Mouse (Mus musculus): ENCODE results near the gene Vsir. TPM values are rescaled to one million over a fixed set of nuclear protein-coding genes. Genes with fewer than 3 reads are reported as not detected.

Vsir gene
- polyA plus RNA-seq, 1 experiment from 2014 or later = 3.9 TPM

GRCm38 (mm10) chr10:60411794-60412193, 65.1 kb downstream of the Vsir start:
- no peak overlapping the region for H3K27ac ChIP-seq
- WGBS = 24% methylated on average over 5 of the region's 5 CpGs
- ATAC-seq (replicated peaks; ENCODE audit: insufficient number of reproducible peaks, insufficient read depth, low FRiP score, low read depth) = no peak
- H3K9ac ChIP-seq = no peak overlapping the region
- no peak overlapping the region for H3K4me3 ChIP-seq
- no peaks in the 10 kb centered on the region for H3K36me3 ChIP-seq
- no peaks in the 10 kb centered on the region for H3K4me1 ChIP-seq (replicated peaks)
- H3K4me2 ChIP-seq = no peak overlapping the region
- peaks cover 44% of the 10 kb centered on the region for H3K27me3 ChIP-seq
- no peaks in the 10 kb centered on the region for H3K9me3 ChIP-seq (replicated peaks)

- WGBS = 81% methylated on average over 2 of the region's 2 CpGs
Measured at GRCm38 (mm10) chr10:60413756-60414155, 67.1 kb downstream of the Vsir start.

GRCm38 (mm10) chr10:60417041-60417440, 70.4 kb downstream of the Vsir start:
- no peaks in the 10 kb centered on the region for H3K9me3 ChIP-seq (replicated peaks)
- H3K4me2 ChIP-seq = no peak overlapping the region
- peaks cover 13% of the 10 kb centered on the region for H3K27me3 ChIP-seq
- no peak overlapping the region for H3K9ac ChIP-seq
- 73% methylated on average over 2 of the region's 2 CpGs for WGBS
- no peaks in the 10 kb centered on the region for H3K4me1 ChIP-seq (replicated peaks)
- no peak overlapping the region for H3K4me3 ChIP-seq
- no peak for ATAC-seq (replicated peaks; ENCODE audit: insufficient number of reproducible peaks, insufficient read depth, low FRiP score, low read depth)
- no peak overlapping the region for H3K27ac ChIP-seq
- no peaks in the 10 kb centered on the region for H3K36me3 ChIP-seq

More at GRCm38 (mm10) chr10:60413756-60414155, 67.1 kb downstream of the Vsir start:
- H3K36me3 ChIP-seq = no peaks in the 10 kb centered on the region
- ATAC-seq (replicated peaks; ENCODE audit: insufficient number of reproducible peaks, insufficient read depth, low FRiP score, low read depth) = no peak
- no peak overlapping the region for H3K4me3 ChIP-seq
- H3K4me2 ChIP-seq = no peak overlapping the region
- H3K27me3 ChIP-seq = peaks cover 38% of the 10 kb centered on the region
- no peak overlapping the region for H3K27ac ChIP-seq
- H3K9ac ChIP-seq = no peak overlapping the region
- no peaks in the 10 kb centered on the region for H3K4me1 ChIP-seq (replicated peaks)
- no peaks in the 10 kb centered on the region for H3K9me3 ChIP-seq (replicated peaks)

GRCm38 (mm10) chr10:60418137-60418536, 71.5 kb downstream of the Vsir start:
- Histone ChIP-seq H3K4me3 (no peak overlapping the region), H3K9me3 (replicated peaks) (no peaks in the 10 kb centered on the region), H3K4me2 (no peak overlapping the region), H3K27me3 (peaks cover 9% of the 10 kb centered on the region), H3K9ac (no peak overlapping the region), H3K27ac (no peak overlapping the region), H3K36me3 (no peaks in the 10 kb centered on the region), H3K4me1 (replicated peaks) (no peaks in the 10 kb centered on the region)
- 13% methylated on average over 3 of the region's 3 CpGs for WGBS
- ATAC-seq (replicated peaks; ENCODE audit: insufficient number of reproducible peaks, insufficient read depth, low FRiP score, low read depth) = no peak

GRCm38 (mm10) chr10:60419624-60420023, 73.0 kb downstream of the Vsir start:
- WGBS = 28% methylated on average over 4 of the region's 4 CpGs
- H3K4me1 ChIP-seq (replicated peaks) = no peaks in the 10 kb centered on the region
- H3K27ac ChIP-seq = no peak overlapping the region
- no peak for ATAC-seq (replicated peaks; ENCODE audit: insufficient number of reproducible peaks, insufficient read depth, low FRiP score, low read depth)
- no peak overlapping the region for H3K4me3 ChIP-seq
- H3K9ac ChIP-seq = no peak overlapping the region
- H3K36me3 ChIP-seq = no peaks in the 10 kb centered on the region
- no peak overlapping the region for H3K4me2 ChIP-seq
- H3K27me3 ChIP-seq = no peaks in the 10 kb centered on the region; the same call in 1 of the 2 replicates
- H3K9me3 ChIP-seq (replicated peaks) = no peaks in the 10 kb centered on the region

Other genes starting within 250 kb of the Vsir start
- 3.8 and 8.8 TPM in 2 replicates for gene Spock2, start 240.6 kb upstream of the Vsir start, polyA plus RNA-seq (2015; fragmentation: Nextera tagmentation; extraction: Ambion mirVana)
- 0.62 and 1.0 TPM in 2 replicates for gene Chst3, start 127.6 kb upstream of the Vsir start, polyA plus RNA-seq (2015; fragmentation: Nextera tagmentation; extraction: Ambion mirVana)
- gene Psap, start 69.2 kb upstream of the Vsir start, polyA plus RNA-seq (2015; fragmentation: Nextera tagmentation; extraction: Ambion mirVana) = 118 and 142 TPM in 2 replicates
- gene Gm17455, start 52.9 kb downstream of the Vsir start, polyA plus RNA-seq (2015; fragmentation: Nextera tagmentation; extraction: Ambion mirVana) = 0.20 and 0.32 TPM in 2 replicates

Measured in heart, embryonic 15.5 days (tissue).